Mouse (Mus musculus) urinary bladder, postnatal 10 days (tissue): ENCODE measurements around the gene AC161166.1.
A peak's percentile ranks its signal among the peaks of the same experiment; 100 is the strongest.
"Not testable (repeated sequence)": the region's sequence is repeated elsewhere in the genome, so short reads cannot be mapped to it uniquely, and the experiment has no call there.

Source experiments
- DNase-seq: peaks from one replicate; pipeline ENCODE4 v3.0.0; 2022; ENCODE audit warnings: low spot score

The AC161166.1 gene

GRCm38 (mm10) chr7:24525686-24526420 lies 13.6 kb upstream of the AC161166.1 start:
- no peak for DNase-seq

- no peak for DNase-seq
These were observed 12.7 kb upstream of the AC161166.1 start for GRCm38 (mm10) chr7:24524978-24525377.

GRCm38 (mm10) chr7:24523723-24524122 lies 11.5 kb upstream of the AC161166.1 start:
- no peak for DNase-seq

DNA sequence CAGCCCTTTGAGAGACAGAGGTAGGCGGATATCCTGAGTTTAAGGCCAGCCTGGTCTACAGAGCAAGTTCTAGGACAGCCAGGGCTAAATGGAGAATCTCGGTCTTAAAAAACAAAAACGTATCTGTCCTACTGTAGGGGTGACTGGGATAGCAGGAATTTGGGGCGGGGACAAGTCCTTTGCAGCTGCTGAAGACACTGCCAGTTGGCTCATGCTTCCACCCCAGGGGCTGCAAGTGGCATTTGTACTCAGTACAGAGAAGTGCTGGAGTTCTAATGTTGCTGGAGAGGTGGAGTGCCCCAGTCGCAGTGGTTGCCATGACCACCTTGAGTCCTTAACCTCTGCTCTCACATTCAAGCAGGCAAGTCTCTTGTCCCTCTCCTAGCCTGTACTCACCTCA lies 10.6 kb upstream of the AC161166.1 start:
- no peak for DNase-seq

- DNase-seq = not testable (repeated sequence)
These were observed 7.8 kb upstream of the AC161166.1 start for GRCm38 (mm10) chr7:24520054-24520453.

- DNase-seq = no peak
These were observed 6.9 kb upstream of the AC161166.1 start for GRCm38 (mm10) chr7:24519130-24519529.

- no peak for DNase-seq
These were observed 5.4 kb upstream of the AC161166.1 start for GRCm38 (mm10) chr7:24517654-24518053.

GRCm38 (mm10) chr7:24517077-24517476 lies 4.8 kb upstream of the AC161166.1 start:
- no peak for DNase-seq

DNA sequence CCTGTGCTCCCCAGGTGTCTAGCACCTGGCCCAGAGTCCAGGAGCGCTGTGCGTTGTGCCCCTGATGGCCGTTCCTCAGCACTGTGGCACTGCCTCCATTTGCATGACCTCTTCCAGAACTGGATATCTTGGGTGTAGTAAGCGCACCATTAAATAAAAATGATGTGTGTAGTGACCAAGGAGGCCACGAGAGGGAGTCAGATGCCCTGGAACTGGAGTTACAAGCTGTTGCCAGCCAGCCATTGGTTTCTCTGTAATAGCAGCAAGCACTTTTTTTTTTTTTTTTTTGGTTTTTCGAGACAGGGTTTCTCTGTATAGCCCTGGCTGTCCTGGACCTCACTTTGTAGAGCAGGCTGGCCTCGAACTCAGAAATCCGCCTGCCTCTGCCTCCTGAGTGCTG lies 4.1 kb upstream of the AC161166.1 start:
- DNase-seq = not testable (repeated sequence)

DNA sequence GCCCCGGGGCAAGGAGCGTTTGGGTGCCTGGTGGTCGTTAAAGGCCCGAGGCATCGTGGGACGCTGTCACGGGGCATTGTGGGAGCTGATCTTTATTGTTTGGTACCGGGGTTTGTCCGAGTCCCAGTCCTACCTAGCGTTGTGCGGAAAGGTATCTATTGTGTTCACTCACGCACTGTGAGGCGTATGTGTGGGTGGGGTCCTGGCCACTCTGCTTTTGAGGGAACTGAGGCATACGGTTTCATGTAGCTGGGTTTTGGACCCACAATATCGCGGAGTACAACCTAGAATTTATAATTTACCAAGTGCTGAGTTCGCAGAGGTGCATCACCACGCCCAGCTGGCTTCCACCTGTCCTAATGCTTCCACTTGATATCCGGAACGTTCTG lies 4.5 kb downstream of the AC161166.1 start:
- DNase-seq = no peak

DNA sequence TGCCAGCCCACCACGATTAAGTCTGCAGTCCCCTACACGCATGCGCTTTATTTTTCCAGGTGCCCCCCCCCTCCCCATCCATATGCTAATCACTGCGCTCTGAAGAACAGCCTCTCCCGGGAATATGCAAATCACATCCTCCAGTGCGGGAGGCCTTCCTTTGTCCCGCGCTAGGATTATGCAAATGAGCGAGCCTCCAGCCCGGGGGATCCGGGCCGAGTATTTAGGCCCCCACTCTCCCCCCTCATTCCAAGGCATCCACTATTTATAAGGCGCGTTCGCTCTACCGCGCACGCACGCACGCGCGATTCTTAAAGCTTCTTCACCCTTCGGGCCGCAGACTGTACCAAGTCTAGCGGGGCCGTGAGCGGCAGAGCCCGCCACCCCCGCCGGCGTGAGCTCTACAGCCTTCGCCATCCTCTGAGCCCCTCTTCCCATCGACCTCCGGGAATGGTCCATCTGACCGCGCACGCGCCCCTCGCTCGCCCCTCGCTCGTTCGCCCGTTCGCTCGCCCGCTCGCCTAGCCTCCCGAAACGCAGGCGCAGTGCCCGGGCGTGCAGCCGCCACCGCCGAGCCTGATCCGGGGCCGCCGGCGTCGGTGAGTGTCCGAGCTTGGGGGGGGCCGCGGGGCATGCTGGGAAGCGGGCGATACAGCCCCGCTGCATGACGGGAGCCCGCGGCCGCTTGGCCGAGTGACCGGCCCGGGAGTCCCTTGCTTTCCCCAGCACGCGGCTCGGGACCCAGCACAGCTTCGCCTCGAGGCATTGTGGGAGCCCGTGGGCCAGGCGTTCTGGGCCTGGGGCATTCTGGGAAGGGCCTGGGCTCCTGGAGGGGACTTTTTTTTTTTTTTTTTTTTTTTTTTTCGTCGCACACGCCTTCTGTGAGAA lies 5.2 kb downstream of the AC161166.1 start, which contains the start of gene Zfp428:
TSS of gene Zfp428 (plus strand) at position 169 of the 888 bp plus-strand sequence.
- peak; percentile 54 for DNase-seq

GRCm38 (mm10) chr7:24506476-24506837 lies 5.8 kb downstream of the AC161166.1 start:
- no peak for DNase-seq

DNA sequence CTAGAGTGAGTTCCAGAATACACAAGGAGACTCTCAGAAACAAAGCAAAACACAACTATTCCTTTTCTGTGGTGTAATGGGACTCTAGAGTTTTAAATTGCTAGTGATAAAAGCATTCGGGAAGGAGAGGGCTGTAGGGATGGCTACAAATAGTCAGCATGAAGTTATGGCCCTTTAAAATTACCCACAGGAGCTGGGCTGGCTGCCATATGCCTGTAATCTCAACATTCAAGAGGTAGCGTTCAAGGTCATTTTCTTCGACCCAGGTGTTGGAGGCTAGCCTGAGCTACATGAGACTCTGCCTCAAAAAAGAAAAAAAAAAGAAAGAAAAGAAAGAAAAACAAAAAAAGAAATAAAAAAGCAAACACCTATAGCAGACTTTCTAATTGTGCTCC lies 6.2 kb downstream of the AC161166.1 start:
- no peak for DNase-seq

- DNase-seq = no peak
These were observed 6.7 kb downstream of the AC161166.1 start for GRCm38 (mm10) chr7:24505447-24506064.

DNA sequence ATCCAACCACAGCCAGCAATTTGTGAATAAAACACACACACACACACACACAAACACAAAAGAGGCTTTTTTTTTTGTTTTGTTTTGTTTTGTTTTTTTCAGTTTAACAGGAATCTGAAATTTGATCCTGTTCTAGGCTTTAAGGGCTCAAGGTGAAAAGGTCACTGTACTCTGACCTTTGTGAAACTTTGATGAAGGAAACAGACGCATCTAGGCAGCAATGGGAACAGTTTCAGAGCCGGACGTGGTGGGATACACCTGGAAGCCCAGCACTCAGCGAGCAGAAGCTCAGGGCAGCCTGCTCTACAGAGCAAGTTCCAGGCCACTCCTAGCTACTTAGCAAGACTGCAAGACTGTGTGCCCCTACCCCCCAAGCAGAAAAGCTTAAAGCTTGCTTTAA lies 7.4 kb downstream of the AC161166.1 start:
- DNase-seq = no peak

GRCm38 (mm10) chr7:24504004-24504403 lies 8.3 kb downstream of the AC161166.1 start:
- no peak for DNase-seq

DNA sequence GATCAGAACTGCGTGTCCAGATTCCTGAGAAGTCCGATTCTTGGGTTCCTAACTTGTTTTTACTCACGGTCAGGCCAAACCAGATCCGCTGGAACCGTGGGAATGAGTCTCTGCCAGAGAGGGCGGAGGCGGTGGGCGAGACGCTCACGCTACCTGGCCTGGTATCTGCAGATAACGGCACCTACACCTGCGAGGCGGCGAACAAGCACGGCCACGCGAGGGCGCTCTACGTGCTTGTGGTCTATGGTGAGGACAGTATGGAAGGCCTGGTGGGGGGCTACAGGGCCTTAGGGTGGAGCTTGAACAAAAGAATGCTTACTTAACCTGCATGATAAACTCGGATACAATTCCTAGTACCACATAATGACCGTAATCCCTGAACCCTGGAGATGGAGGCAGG lies 10.8 kb downstream of the AC161166.1 start:
- DNase-seq = no peak

GRCm38 (mm10) chr7:24500929-24501328 lies 11.3 kb downstream of the AC161166.1 start:
- DNase-seq = no peak

DNA sequence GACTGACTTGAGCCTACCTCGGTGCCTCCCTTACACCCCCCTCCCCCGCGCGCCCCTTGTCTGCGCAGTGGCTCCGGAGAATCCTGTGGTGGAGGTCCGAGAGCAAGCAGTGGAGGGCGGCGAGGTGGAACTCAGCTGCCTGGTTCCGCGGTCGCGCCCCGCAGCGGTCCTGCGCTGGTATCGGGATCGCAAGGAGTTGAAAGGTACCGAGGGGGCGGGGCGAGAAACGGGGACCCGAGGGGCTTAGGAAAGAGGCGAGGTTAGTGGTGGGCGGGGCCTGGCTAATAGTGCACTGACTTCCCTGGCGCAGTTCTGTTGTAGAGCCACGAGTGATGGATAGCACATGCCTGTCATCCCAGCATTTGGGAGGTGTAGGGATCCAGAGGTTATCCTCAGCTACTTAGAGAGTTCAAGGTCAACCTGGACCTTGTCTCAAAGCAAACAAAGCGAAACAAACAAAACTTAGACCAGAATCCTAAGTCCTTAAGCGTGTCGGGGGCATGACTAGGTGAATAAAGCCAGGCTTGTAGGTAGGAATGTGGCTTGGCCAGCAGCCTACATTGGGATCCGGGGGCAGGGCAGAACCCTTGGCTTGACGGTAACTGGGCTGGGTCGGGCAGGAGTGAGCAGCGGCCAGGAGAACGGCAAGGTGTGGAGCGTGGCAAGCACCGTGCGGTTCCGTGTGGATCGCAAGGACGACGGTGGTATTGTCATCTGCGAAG lies 12.2 kb downstream of the AC161166.1 start:
- no peak for DNase-seq

DNA sequence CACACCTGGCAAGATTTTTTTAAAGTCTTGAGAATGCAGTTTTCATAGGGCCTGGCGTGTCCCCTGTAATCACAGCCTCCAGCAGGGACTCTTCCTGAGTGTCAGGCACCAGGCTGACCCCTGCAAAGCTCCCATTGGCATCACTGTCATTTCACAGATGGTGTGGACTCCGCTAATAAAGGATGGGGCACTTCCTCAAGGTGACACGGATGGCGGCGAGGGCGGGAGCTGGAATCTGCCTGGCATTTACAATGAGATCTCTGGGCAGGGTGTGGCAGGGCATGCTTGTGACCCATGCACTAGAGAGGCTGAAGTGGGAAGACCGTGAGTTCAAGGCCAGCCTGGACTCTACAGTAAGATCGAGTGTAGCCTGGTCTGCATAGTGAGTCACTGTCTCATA lies 24.0 kb downstream of the AC161166.1 start:
- DNase-seq = no peak

- DNase-seq = no peak
These were observed 24.9 kb downstream of the AC161166.1 start for GRCm38 (mm10) chr7:24487403-24487802.

DNA sequence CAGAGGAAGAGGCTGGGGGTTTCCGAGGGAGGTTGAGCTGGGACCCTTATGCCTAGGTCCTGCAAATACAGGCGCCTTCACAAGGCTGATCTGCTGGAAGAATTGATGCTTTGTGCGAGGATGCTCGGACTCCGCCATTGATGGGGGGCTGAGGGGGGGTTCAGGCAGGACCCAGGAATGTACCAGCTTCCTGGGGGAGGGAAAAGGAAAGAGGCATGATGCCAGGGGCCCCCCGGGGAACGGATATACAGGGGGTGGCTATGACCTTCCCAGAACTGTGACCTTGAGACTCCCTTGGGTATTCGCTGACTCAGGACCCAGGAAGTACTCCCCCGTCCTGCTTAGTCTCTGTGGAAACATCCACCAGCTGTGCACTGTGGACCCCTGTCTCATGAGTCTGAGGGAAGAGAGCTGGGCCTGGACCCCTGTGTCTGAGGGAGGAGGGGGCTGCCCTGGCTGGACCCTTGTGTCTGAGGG lies 25.6 kb downstream of the AC161166.1 start:
- DNase-seq = no peak
